Mouse (Mus musculus): Measurements from ENCODE around the gene Elmod3. TPM values are rescaled to one million over a fixed set of nuclear protein-coding genes. Genes with fewer than 3 reads are reported as not detected.

The Elmod3 gene
- polyA plus RNA-seq, 1 experiment: 6.3 TPM

GRCm38 (mm10) chr6:72598791-72599557 lies 761 bp upstream of the Elmod3 start:
- no peaks in the 10 kb centered on the region for H3K4me1 ChIP-seq (ENCODE audit: control insufficient read depth, insufficient read depth, low read length)
- H3K36me3 ChIP-seq (ENCODE audit: control insufficient read depth, insufficient read depth, low read length, poor library complexity, severe bottlenecking): no peaks in the 10 kb centered on the region
- no peak for TF ChIP-seq EP300 (IDR thresholded peaks at IDR 0.05; ENCODE audit: insufficient read depth, low read depth, low read length)
- no peak for TF ChIP-seq POLR2A (IDR thresholded peaks at IDR 0.05; ENCODE audit: insufficient read depth, low read length)
- no peak for TF ChIP-seq CTCF (IDR thresholded peaks at IDR 0.05; ENCODE audit: low read depth, low read length)
- peak overlapping the region; percentile 47; the same call in 1 of the 2 replicates for H3K27ac ChIP-seq (ENCODE audit: insufficient read depth, low read length)
- no peaks in the 10 kb centered on the region for H3K9me3 ChIP-seq (replicated peaks; ENCODE audit: control insufficient read depth, insufficient read depth, low read length, poor library complexity, severe bottlenecking)
- H3K4me3 ChIP-seq (ENCODE audit: low read depth, low read length): peak overlapping the region; percentile 85
- peak overlapping the region; percentile 71 for H3K9ac ChIP-seq (ENCODE audit: low read depth, poor library complexity, severe bottlenecking)
- H3K27me3 ChIP-seq (ENCODE audit: control insufficient read depth, insufficient read depth, low read length, poor library complexity, severe bottlenecking): no peaks in the 10 kb centered on the region

DNA sequence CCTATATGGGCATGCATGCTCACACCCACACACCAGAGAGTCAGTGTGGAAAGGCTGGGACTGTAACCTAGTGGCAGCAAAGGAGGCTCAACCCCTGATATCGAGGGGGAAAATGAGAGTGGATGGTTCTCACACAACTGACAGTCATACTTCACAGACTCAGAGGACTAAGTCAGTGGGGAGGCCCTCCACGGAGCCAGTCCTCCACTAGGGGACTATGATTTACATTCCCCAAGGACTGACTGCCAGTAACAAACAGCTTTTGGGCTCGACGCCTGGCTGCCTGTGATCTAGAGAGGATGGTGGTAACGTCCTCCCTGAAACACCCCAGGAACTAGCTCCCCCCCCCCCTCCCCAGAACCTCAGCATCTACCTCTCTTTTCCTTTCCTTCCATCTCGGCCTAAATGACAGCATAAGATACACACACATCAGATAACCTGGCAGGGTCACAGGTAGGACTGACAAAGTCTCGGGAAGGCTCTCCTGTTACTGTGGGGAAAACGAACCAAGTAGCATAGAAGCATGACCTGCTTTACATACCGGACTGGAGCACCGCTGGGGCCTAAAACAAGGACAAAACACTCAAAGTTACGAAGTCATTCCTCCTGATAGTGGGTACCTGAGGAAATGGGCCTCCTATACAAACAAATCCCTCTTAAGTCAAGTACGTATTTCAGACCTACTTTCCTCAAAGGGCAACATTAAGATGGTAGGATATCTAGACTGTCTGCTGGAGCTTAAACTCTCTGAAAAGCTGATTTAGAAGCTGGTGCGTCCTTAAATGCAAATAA lies 934 bp downstream of the Elmod3 start:
- H3K9me3 ChIP-seq (replicated peaks; ENCODE audit: control insufficient read depth, insufficient read depth, low read length, poor library complexity, severe bottlenecking): no peaks in the 10 kb centered on the region
- H3K27ac ChIP-seq (ENCODE audit: insufficient read depth, low read length): no peak overlapping the region
- no peaks in the 10 kb centered on the region for H3K4me1 ChIP-seq (ENCODE audit: control insufficient read depth, insufficient read depth, low read length)
- H3K4me3 ChIP-seq (ENCODE audit: low read depth, low read length): peak overlapping the region; percentile 85; the same call in 1 of the 2 replicates
- H3K9ac ChIP-seq (ENCODE audit: low read depth, poor library complexity, severe bottlenecking): peak overlapping the region; percentile 23; the same call in 1 of the 2 replicates
- no peaks in the 10 kb centered on the region for H3K36me3 ChIP-seq (ENCODE audit: control insufficient read depth, insufficient read depth, low read length, poor library complexity, severe bottlenecking)
- TF ChIP-seq EP300 (IDR thresholded peaks at IDR 0.05; ENCODE audit: insufficient read depth, low read depth, low read length): no peak
- H3K27me3 ChIP-seq (ENCODE audit: control insufficient read depth, insufficient read depth, low read length, poor library complexity, severe bottlenecking): no peaks in the 10 kb centered on the region

- Histone ChIP-seq H3K36me3 (ENCODE audit: control insufficient read depth, insufficient read depth, low read length, poor library complexity, severe bottlenecking) (no peaks in the 10 kb centered on the region), H3K4me3 (ENCODE audit: low read depth, low read length) (no peak overlapping the region), H3K9me3 (replicated peaks; ENCODE audit: control insufficient read depth, insufficient read depth, low read length, poor library complexity, severe bottlenecking) (no peaks in the 10 kb centered on the region), H3K27me3 (ENCODE audit: control insufficient read depth, insufficient read depth, low read length, poor library complexity, severe bottlenecking) (no peaks in the 10 kb centered on the region), H3K9ac (ENCODE audit: low read depth, poor library complexity, severe bottlenecking) (no peak overlapping the region), H3K27ac (ENCODE audit: insufficient read depth, low read length) (no peak overlapping the region), H3K4me1 (ENCODE audit: control insufficient read depth, insufficient read depth, low read length) (no peaks in the 10 kb centered on the region)
- TF ChIP-seq POLR2A (IDR thresholded peaks at IDR 0.05; ENCODE audit: insufficient read depth, low read length) (no peak), EP300 (IDR thresholded peaks at IDR 0.05; ENCODE audit: insufficient read depth, low read depth, low read length) (no peak), CTCF (IDR thresholded peaks at IDR 0.05; ENCODE audit: low read depth, low read length) (no peak)
Observed at GRCm38 (mm10) chr6:72593914-72594313, 4.3 kb downstream of the Elmod3 start.

- H3K9ac ChIP-seq (ENCODE audit: low read depth, poor library complexity, severe bottlenecking): no peak overlapping the region
- no peaks in the 10 kb centered on the region for H3K27me3 ChIP-seq (ENCODE audit: control insufficient read depth, insufficient read depth, low read length, poor library complexity, severe bottlenecking)
- H3K27ac ChIP-seq (ENCODE audit: insufficient read depth, low read length): no peak overlapping the region
- TF ChIP-seq CTCF (IDR thresholded peaks at IDR 0.05; ENCODE audit: low read depth, low read length): no peak
- no peak for TF ChIP-seq POLR2A (IDR thresholded peaks at IDR 0.05; ENCODE audit: insufficient read depth, low read length)
- no peak for TF ChIP-seq EP300 (IDR thresholded peaks at IDR 0.05; ENCODE audit: insufficient read depth, low read depth, low read length)
- no peak overlapping the region for H3K4me3 ChIP-seq (ENCODE audit: low read depth, low read length)
- no peaks in the 10 kb centered on the region for H3K9me3 ChIP-seq (replicated peaks; ENCODE audit: control insufficient read depth, insufficient read depth, low read length, poor library complexity, severe bottlenecking)
- H3K4me1 ChIP-seq (ENCODE audit: control insufficient read depth, insufficient read depth, low read length): no peaks in the 10 kb centered on the region
- H3K36me3 ChIP-seq (ENCODE audit: control insufficient read depth, insufficient read depth, low read length, poor library complexity, severe bottlenecking): no peaks in the 10 kb centered on the region
Observed at GRCm38 (mm10) chr6:72593011-72593803, 5.0 kb downstream of the Elmod3 start.

- Histone ChIP-seq H3K9me3 (replicated peaks; ENCODE audit: control insufficient read depth, insufficient read depth, low read length, poor library complexity, severe bottlenecking) (no peaks in the 10 kb centered on the region), H3K9ac (ENCODE audit: low read depth, poor library complexity, severe bottlenecking) (no peak overlapping the region), H3K36me3 (ENCODE audit: control insufficient read depth, insufficient read depth, low read length, poor library complexity, severe bottlenecking) (no peaks in the 10 kb centered on the region), H3K4me1 (ENCODE audit: control insufficient read depth, insufficient read depth, low read length) (no peaks in the 10 kb centered on the region), H3K27ac (ENCODE audit: insufficient read depth, low read length) (no peak overlapping the region), H3K27me3 (ENCODE audit: control insufficient read depth, insufficient read depth, low read length, poor library complexity, severe bottlenecking) (no peaks in the 10 kb centered on the region), H3K4me3 (ENCODE audit: low read depth, low read length) (no peak overlapping the region)
- TF ChIP-seq CTCF (IDR thresholded peaks at IDR 0.05; ENCODE audit: low read depth, low read length) (no peak), EP300 (IDR thresholded peaks at IDR 0.05; ENCODE audit: insufficient read depth, low read depth, low read length) (no peak)
Observed at GRCm38 (mm10) chr6:72590111-72590510, 8.1 kb downstream of the Elmod3 start.

All from ES-Bruce4 (cell line).